Mouse (Mus musculus) hindbrain, embryonic 14.5 days (tissue): ENCODE results near the gene Spint5. TPM values are rescaled to one million over a fixed set of nuclear protein-coding genes. Genes with fewer than 3 reads are reported as not detected.

Experiments used
- ATAC-seq: fragments of 200-750 bp; cut with Nextera tagmentation; 2 replicates; pipeline ENCODE4 v1.8.0; 2017; ENCODE audit warnings: moderate number of reproducible peaks, mild to moderate bottlenecking, moderate TSS enrichment, moderate library complexity; ENCODE audit not compliant: low FRiP score
- DNase-seq: peaks from one replicate; pipeline ENCODE4 v3.0.0-alpha.2; 2015; ENCODE audit warnings: low spot score
- H3K27ac ChIP-seq: fragments of 300-500 bp; sonication (generic); 2 replicates; pipeline ENCODE4 v1.5.1; 2014; ENCODE audit warnings: mild to moderate bottlenecking, moderate library complexity
- H3K27me3 ChIP-seq: fragments of 300-500 bp; sonication (generic); 2 replicates; pipeline ENCODE4 v1.6.1; 2014; ENCODE audit warnings: mild to moderate bottlenecking, low read length, mixed read lengths; ENCODE audit not compliant: control insufficient read depth, insufficient read depth
- H3K36me3 ChIP-seq: fragments of 300-500 bp; sonication (generic); replicated peaks from 2 replicates; pipeline ENCODE4 v1.6.1; 2014; ENCODE audit not compliant: control insufficient read depth, insufficient read depth
- H3K4me1 ChIP-seq: fragments of 300-500 bp; sonication (generic); replicated peaks from 2 replicates; pipeline ENCODE4 v1.6.1; 2014; ENCODE audit warnings: antibody characterized with exemption, low read length, mixed read lengths; ENCODE audit not compliant: control insufficient read depth, insufficient read depth
- H3K4me2 ChIP-seq: fragments of 300-500 bp; sonication (generic); replicated peaks from 2 replicates; pipeline ENCODE4 v1.6.1; 2014; ENCODE audit warnings: mild to moderate bottlenecking, moderate library complexity
- H3K4me3 ChIP-seq: fragments of 300-500 bp; sonication (generic); replicated peaks from 2 replicates; pipeline ENCODE4 v1.5.1; 2014; ENCODE audit warnings: mild to moderate bottlenecking, low read length
- H3K9ac ChIP-seq: fragments of 300-500 bp; sonication (generic); 2 replicates; pipeline ENCODE4 v1.6.1; 2014
- H3K9me3 ChIP-seq: fragments of 300-500 bp; sonication (generic); 2 replicates; pipeline ENCODE4 v1.6.1; 2016; ENCODE audit warnings: low read length; ENCODE audit not compliant: control insufficient read depth
- WGBS: fragments of 180-500 bp; shearing (Covaris S2); extraction: QIAGEN DNeasy Blood & Tissue Kit; methylation state at CpG from one replicate; pipeline ENCODE4 v1.1.7; 2014; 5-methylcytosine and 5-hydroxymethylcytosine counted together
- polyA plus RNA-seq: library from polyadenylated mRNA; unstranded; fragments of >200 nt; fragmentation: Nextera tagmentation; extraction: Ambion mirVana; gene quantifications from 2 replicates; pipeline ENCODE4 v1.2.1, GENCODE M21; 2014

The Spint5 gene
- polyA plus RNA-seq, 1 experiment from 2014 or later, result not detected

DNA sequence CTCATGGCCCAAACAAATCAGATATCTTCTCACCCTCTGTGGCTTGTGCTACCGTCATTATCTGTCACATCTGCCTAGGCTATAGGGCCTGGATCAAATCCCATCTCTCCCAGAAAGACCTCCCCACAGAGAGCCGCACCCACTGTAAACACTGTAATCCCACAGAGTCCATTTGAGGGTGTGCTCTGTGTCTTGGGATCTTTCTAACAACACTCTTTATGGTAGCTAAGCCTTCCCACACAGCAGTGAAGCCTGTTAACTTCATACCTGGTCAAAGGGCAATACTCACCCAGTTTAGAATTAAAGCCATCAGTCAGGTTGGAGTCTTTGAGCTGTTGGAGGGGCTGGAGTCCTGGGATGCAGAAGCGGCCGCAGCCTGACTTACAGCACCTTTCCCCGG, 16.6 kb downstream of the Spint5 start:
- Histone ChIP-seq H3K9ac (no peak overlapping the region), H3K27ac (no peak overlapping the region), H3K4me1 (no peaks in the 10 kb centered on the region), H3K36me3 (no peaks in the 10 kb centered on the region), H3K9me3 (no peaks in the 10 kb centered on the region), H3K4me2 (no peak overlapping the region), H3K4me3 (no peak overlapping the region), H3K27me3 (no peaks in the 10 kb centered on the region)
- 82% methylated on average over 5 of the region's 5 CpGs for WGBS
- DNase-seq (no peak), ATAC-seq (no peak)

- DNase-seq, result no peak
- no peaks in the 10 kb centered on the region for H3K4me1 ChIP-seq
Measured at GRCm38 (mm10) chr2:164733259-164733658, 18.2 kb downstream of the Spint5 start.

GRCm38 (mm10) chr2:164734839-164735238, 19.7 kb downstream of the Spint5 start:
- no peak overlapping the region for H3K27ac ChIP-seq
- no peaks in the 10 kb centered on the region for H3K36me3 ChIP-seq
- no peaks in the 10 kb centered on the region for H3K27me3 ChIP-seq
- H3K4me1 ChIP-seq, result no peaks in the 10 kb centered on the region
- no peak overlapping the region for H3K4me2 ChIP-seq
- ATAC-seq (no peak), DNase-seq (no peak)
- 86% methylated on average over 5 of the region's 5 CpGs for WGBS
- H3K9ac ChIP-seq, result no peak overlapping the region
- H3K4me3 ChIP-seq, result no peak overlapping the region
- H3K9me3 ChIP-seq, result no peaks in the 10 kb centered on the region

More at GRCm38 (mm10) chr2:164733259-164733658, 18.2 kb downstream of the Spint5 start:
- ATAC-seq, result no peak
- H3K4me3 ChIP-seq, result no peak overlapping the region
- no peaks in the 10 kb centered on the region for H3K9me3 ChIP-seq
- H3K36me3 ChIP-seq, result no peaks in the 10 kb centered on the region
- no peaks in the 10 kb centered on the region for H3K27me3 ChIP-seq
- 92% methylated on average over 2 of the region's 2 CpGs for WGBS
- no peak overlapping the region for H3K4me2 ChIP-seq
- no peak overlapping the region for H3K9ac ChIP-seq
- H3K27ac ChIP-seq, result no peak overlapping the region

DNA sequence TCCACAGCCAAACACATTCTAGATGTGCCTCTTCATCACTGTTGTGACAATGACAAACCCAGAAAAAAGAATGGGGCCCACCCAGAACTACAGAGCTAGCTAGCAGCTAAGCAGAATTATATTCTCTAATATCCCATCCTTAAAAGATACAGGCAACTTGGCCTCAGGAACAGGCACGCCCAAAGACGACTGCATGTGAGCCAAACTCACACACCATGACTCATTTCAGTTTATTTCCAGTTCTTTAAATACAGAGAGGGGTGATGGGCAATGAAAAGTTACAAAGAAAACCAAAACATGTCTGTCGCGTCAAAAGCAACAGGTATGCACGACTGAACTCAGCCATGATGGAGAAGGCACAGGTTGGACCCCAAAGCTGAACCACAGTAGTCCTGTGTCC, 20.3 kb downstream of the Spint5 start:
- H3K9ac ChIP-seq, result no peak overlapping the region
- H3K4me1 ChIP-seq, result no peaks in the 10 kb centered on the region
- ATAC-seq (no peak), DNase-seq (no peak)
- H3K4me2 ChIP-seq, result no peak overlapping the region
- no peak overlapping the region for H3K4me3 ChIP-seq
- H3K9me3 ChIP-seq, result no peaks in the 10 kb centered on the region
- 91% methylated on average over 5 of the region's 5 CpGs for WGBS
- H3K36me3 ChIP-seq, result no peaks in the 10 kb centered on the region
- H3K27me3 ChIP-seq, result no peaks in the 10 kb centered on the region
- no peak overlapping the region for H3K27ac ChIP-seq

- 79% methylated on average over 3 of the region's 3 CpGs for WGBS
- Histone ChIP-seq H3K27ac (no peak overlapping the region), H3K4me2 (no peak overlapping the region), H3K36me3 (no peaks in the 10 kb centered on the region), H3K27me3 (no peaks in the 10 kb centered on the region), H3K9me3 (no peaks in the 10 kb centered on the region), H3K4me1 (no peaks in the 10 kb centered on the region), H3K4me3 (no peak overlapping the region), H3K9ac (no peak overlapping the region)
- ATAC-seq (no peak), DNase-seq (no peak)
Measured at GRCm38 (mm10) chr2:164737377-164738090, 22.4 kb downstream of the Spint5 start.

DNA sequence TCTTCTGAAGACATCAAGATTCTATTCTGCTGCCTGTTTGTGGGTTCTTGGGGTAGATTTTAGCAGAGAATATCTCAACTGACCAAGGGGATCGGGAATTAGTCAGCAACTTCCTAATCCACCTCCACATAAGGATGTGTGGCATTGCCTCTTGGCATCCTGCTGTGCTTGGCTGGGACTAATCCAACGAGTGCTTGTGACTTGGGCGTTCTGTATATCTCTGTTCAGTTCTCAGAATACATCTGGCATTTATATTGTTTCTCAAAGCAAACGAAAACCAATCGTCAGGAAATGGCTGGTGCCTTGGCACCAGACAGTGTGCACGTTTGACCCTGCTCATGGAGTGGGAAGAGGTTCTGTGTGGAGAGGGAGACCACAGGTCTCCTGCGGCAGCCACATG, 24.8 kb downstream of the Spint5 start:
- Histone ChIP-seq H3K27ac (no peak overlapping the region), H3K4me2 (no peak overlapping the region), H3K4me1 (no peaks in the 10 kb centered on the region), H3K36me3 (no peaks in the 10 kb centered on the region), H3K27me3 (no peaks in the 10 kb centered on the region), H3K4me3 (no peak overlapping the region), H3K9me3 (no peaks in the 10 kb centered on the region), H3K9ac (no peak overlapping the region)
- DNase-seq, result no peak
- 72% methylated on average over 7 of the region's 7 CpGs for WGBS
- no peak for ATAC-seq

GRCm38 (mm10) chr2:164744987-164745386, 29.9 kb downstream of the Spint5 start:
- Histone ChIP-seq H3K9ac (peak overlapping the region; percentile 91; the same call in 1 of the 2 replicates), H3K4me2 (peak overlapping the region; percentile 96), H3K27ac (no peak overlapping the region), H3K27me3 (no peaks in the 10 kb centered on the region), H3K36me3 (peaks cover 16% of the 10 kb centered on the region), H3K9me3 (no peaks in the 10 kb centered on the region), H3K4me1 (peaks cover 13% of the 10 kb centered on the region), H3K4me3 (peak overlapping the region; percentile 92)
- 71% methylated on average over 13 of the region's 13 CpGs for WGBS
- DNase-seq, result no peak
- ATAC-seq, result no peak

- peak within 1 kb of the TSS; percentile 76 for H3K27ac ChIP-seq
- peak within 1 kb of the TSS; percentile 96 for H3K4me2 ChIP-seq
- peak; percentile 89 for ATAC-seq
- no peaks in the 10 kb centered on the region for H3K9me3 ChIP-seq
- H3K4me3 ChIP-seq, result peak within 1 kb of the TSS; percentile 92
- H3K4me1 ChIP-seq, result peaks cover 13% of the 10 kb centered on the region
- H3K36me3 ChIP-seq, result peaks cover 26% of the 10 kb centered on the region
- under 1% methylated on average over 68 of the region's 70 CpGs for WGBS
- DNase-seq, result peak; percentile 98
- no peaks in the 10 kb centered on the region for H3K27me3 ChIP-seq
- H3K9ac ChIP-seq, result peak within 1 kb of the TSS; percentile 91
Measured at GRCm38 (mm10) chr2:164745843-164746479, 30.9 kb downstream of the Spint5 start, which contains the start of the genes Wfdc3 and Dnttip1. Gene Wfdc3 (minus strand): TSS chr2:164745931. Gene Dnttip1 (plus strand): TSS chr2:164745983.

GRCm38 (mm10) chr2:164746693-164747092, 31.6 kb downstream of the Spint5 start:
- DNase-seq (no peak), ATAC-seq (no peak)
- Histone ChIP-seq H3K36me3 (peaks cover 32% of the 10 kb centered on the region), H3K9me3 (no peaks in the 10 kb centered on the region), H3K27ac (no peak overlapping the region), H3K27me3 (no peaks in the 10 kb centered on the region), H3K4me3 (peak overlapping the region; percentile 92), H3K4me2 (peak overlapping the region; percentile 96), H3K9ac (peak overlapping the region; percentile 91), H3K4me1 (peaks cover 13% of the 10 kb centered on the region)
- WGBS, result 65% methylated on average over 8 of the region's 8 CpGs
